Mouse (Mus musculus): ENCODE results near the gene Olfr1219. TPM values are rescaled to one million over a fixed set of nuclear protein-coding genes. Genes with fewer than 3 reads are reported as not detected.

Olfr1219 gene
- polyA plus RNA-seq, 1 experiment from 2014 or later = not detected

DNA sequence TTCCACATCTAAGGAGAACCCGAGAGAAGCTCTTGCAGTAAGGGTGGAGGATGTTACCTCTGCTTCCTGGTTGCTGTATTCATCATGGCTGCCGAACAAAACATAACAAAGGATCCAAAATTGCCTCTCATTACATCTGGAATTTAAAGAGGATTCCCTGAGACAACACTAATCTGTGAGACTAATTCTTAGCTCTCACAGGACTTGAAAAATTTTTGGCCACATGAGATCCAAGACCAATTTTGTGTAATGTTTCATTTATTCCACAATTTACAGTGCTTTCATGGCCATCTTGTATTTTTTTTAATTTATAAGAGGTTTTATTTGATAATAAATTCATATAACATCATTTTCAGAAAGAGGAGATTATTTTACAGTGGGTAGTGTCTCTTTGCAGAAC, 51.3 kb downstream of the Olfr1219 start, which contains the start of gene Olfr1217:
Gene Olfr1217, minus strand, starts transcription at position 101 of the 400 bp plus-strand sequence.
- DNase-seq (no peak), ATAC-seq (ENCODE audit: insufficient read depth) (no peak)
- WGBS = 71% methylated on average over 2 of the region's 2 CpGs
- no peak within 1 kb of the TSS for H3K4me3 ChIP-seq (ENCODE audit: low read depth, low read length)
- no peaks in the 10 kb centered on the region for H3K27me3 ChIP-seq (ENCODE audit: insufficient read depth, low read length)
- H3K9me3 ChIP-seq (ENCODE audit: low read depth, low read length) = no peaks in the 10 kb centered on the region
- H3K4me1 ChIP-seq (ENCODE audit: insufficient read depth) = no peaks in the 10 kb centered on the region
- no peak for TF ChIP-seq CTCF (IDR thresholded peaks at IDR 0.05; ENCODE audit: low read depth)
- no peak within 1 kb of the TSS for H3K9ac ChIP-seq
- H3K27ac ChIP-seq (ENCODE audit: low read depth) = no peak within 1 kb of the TSS
- H3K4me2 ChIP-seq = no peak within 1 kb of the TSS
- H3K36me3 ChIP-seq (ENCODE audit: insufficient read depth) = no peaks in the 10 kb centered on the region

Other genes with a start within 250 kb of the Olfr1219 start
- gene Olfr1204, start 234.2 kb downstream of the Olfr1219 start, polyA plus RNA-seq (2014; fragmentation: Nextera tagmentation; extraction: Ambion mirVana) = not detected in 2 replicates
- not detected in 2 replicates for gene Olfr1206, start 220.3 kb downstream of the Olfr1219 start, polyA plus RNA-seq (2014; fragmentation: Nextera tagmentation; extraction: Ambion mirVana)
- gene Olfr1208, start 181.2 kb downstream of the Olfr1219 start, polyA plus RNA-seq (2014; fragmentation: Nextera tagmentation; extraction: Ambion mirVana) = not detected in 2 replicates
- gene Olfr1209, start 168.4 kb downstream of the Olfr1219 start, polyA plus RNA-seq (2014; fragmentation: Nextera tagmentation; extraction: Ambion mirVana) = not detected in 2 replicates
- gene Olfr1211, start 145.4 kb downstream of the Olfr1219 start, polyA plus RNA-seq (2014; fragmentation: Nextera tagmentation; extraction: Ambion mirVana) = not detected in 2 replicates
- not detected in 2 replicates for gene Olfr1212, start 129.5 kb downstream of the Olfr1219 start, polyA plus RNA-seq (2014; fragmentation: Nextera tagmentation; extraction: Ambion mirVana)
- not detected in 2 replicates for gene Gm13762, start 103.2 kb downstream of the Olfr1219 start, polyA plus RNA-seq (2014; fragmentation: Nextera tagmentation; extraction: Ambion mirVana)
- gene Olfr1214, start 90.9 kb downstream of the Olfr1219 start, polyA plus RNA-seq (2014; fragmentation: Nextera tagmentation; extraction: Ambion mirVana) = not detected in 2 replicates
- not detected in 2 replicates for gene Olfr1215, start 76.5 kb downstream of the Olfr1219 start, polyA plus RNA-seq (2014; fragmentation: Nextera tagmentation; extraction: Ambion mirVana)
- not detected in 2 replicates for gene Olfr1216, start 65.2 kb downstream of the Olfr1219 start, polyA plus RNA-seq (2014; fragmentation: Nextera tagmentation; extraction: Ambion mirVana)
- not detected in 2 replicates for gene Olfr1217, start 51.4 kb downstream of the Olfr1219 start, polyA plus RNA-seq (2014; fragmentation: Nextera tagmentation; extraction: Ambion mirVana)
- gene Olfr1218, start 22.3 kb downstream of the Olfr1219 start, polyA plus RNA-seq (2014; fragmentation: Nextera tagmentation; extraction: Ambion mirVana) = not detected in 2 replicates
- not detected in 2 replicates for gene Olfr1220, start 23.3 kb upstream of the Olfr1219 start, polyA plus RNA-seq (2014; fragmentation: Nextera tagmentation; extraction: Ambion mirVana)
- gene Olfr1221, start 33.8 kb upstream of the Olfr1219 start, polyA plus RNA-seq (2014; fragmentation: Nextera tagmentation; extraction: Ambion mirVana) = not detected in 2 replicates
- not detected in 2 replicates for gene Olfr1222, start 49.5 kb upstream of the Olfr1219 start, polyA plus RNA-seq (2014; fragmentation: Nextera tagmentation; extraction: Ambion mirVana)
- gene Olfr1223, start 68.0 kb upstream of the Olfr1219 start, polyA plus RNA-seq (2014; fragmentation: Nextera tagmentation; extraction: Ambion mirVana) = not detected in 2 replicates
- not detected in 2 replicates for gene Olfr1224-ps1, start 80.6 kb upstream of the Olfr1219 start, polyA plus RNA-seq (2014; fragmentation: Nextera tagmentation; extraction: Ambion mirVana)
- not detected in 2 replicates for gene Olfr1225, start 91.2 kb upstream of the Olfr1219 start, polyA plus RNA-seq (2014; fragmentation: Nextera tagmentation; extraction: Ambion mirVana)
- not detected in 2 replicates for gene Olfr1226, start 116.5 kb upstream of the Olfr1219 start, polyA plus RNA-seq (2014; fragmentation: Nextera tagmentation; extraction: Ambion mirVana)
- not detected in 2 replicates for gene Olfr1228, start 170.5 kb upstream of the Olfr1219 start, polyA plus RNA-seq (2014; fragmentation: Nextera tagmentation; extraction: Ambion mirVana)
- not detected in 2 replicates for gene Olfr1229, start 204.5 kb upstream of the Olfr1219 start, polyA plus RNA-seq (2014; fragmentation: Nextera tagmentation; extraction: Ambion mirVana)
- gene Olfr1230, start 213.8 kb upstream of the Olfr1219 start, polyA plus RNA-seq (2014; fragmentation: Nextera tagmentation; extraction: Ambion mirVana) = not detected in 2 replicates
- not detected in 2 replicates for gene Olfr1231, start 223.6 kb upstream of the Olfr1219 start, polyA plus RNA-seq (2014; fragmentation: Nextera tagmentation; extraction: Ambion mirVana)
- gene Olfr1232, start 246.2 kb upstream of the Olfr1219 start, polyA plus RNA-seq (2014; fragmentation: Nextera tagmentation; extraction: Ambion mirVana) = not detected in 2 replicates